Mouse (Mus musculus): ENCODE results near the gene Gtf2ird2.

DNA sequence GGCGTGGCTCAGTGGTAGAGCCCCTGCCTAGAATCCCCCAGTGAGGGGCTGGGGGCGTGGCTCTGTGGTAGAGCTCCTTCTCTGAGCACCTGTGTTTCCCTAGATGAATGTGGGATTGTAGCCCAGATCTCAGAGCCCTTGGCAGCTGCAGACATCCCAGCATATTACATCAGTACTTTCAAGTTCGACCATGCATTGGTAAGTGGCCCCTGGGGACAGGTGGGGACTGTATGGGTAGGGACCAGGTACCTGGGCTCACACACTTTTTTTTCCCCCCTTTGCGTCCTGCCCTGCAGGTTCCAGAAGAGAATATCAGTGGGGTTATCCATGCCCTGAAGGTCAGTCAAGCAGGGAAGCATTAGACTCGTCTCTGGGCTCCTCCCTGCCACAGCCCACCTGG, 45.9 kb upstream of the Gtf2ird2 start:
- TF ChIP-seq CTCF (IDR thresholded peaks at IDR 0.05 in 2 of 3, conservative IDR thresholded peaks at IDR 0.05 in 1 of 3; ENCODE audit: control insufficient read depth in 1 of 3, insufficient read depth in 1 of 3, low read depth in 2 of 3, low read length in 3 of 3, poor library complexity in 1 of 3, severe bottlenecking in 1 of 3) (no peak), EP300 (IDR thresholded peaks at IDR 0.05; ENCODE audit: low read depth in 1 of 2, low read length in 2 of 2) (no peak), USF1 (IDR thresholded peaks at IDR 0.05; ENCODE audit: low read depth, low read length) (no peak), MAX (IDR thresholded peaks at IDR 0.05; ENCODE audit: low read length) (no peak), MEF2A (IDR thresholded peaks at IDR 0.05; ENCODE audit: extremely low read depth, insufficient replicate concordance, low read depth, low read length, poor library complexity, severe bottlenecking) (no peak), POLR2A (IDR thresholded peaks at IDR 0.05; ENCODE audit: control insufficient read depth in 1 of 2, insufficient read depth in 1 of 2, low read depth in 1 of 2, low read length in 2 of 2, poor library complexity in 1 of 2) (no peak), RAD21 (IDR thresholded peaks at IDR 0.05; ENCODE audit: low read depth, low read length) (no peak), RCOR1 (IDR thresholded peaks at IDR 0.05; ENCODE audit: low read depth, low read length) (no peak)

All from MEL (cell line).